Mouse (Mus musculus) embryonic fibroblast, embryonic 13.5 days (primary cell): ENCODE data around the gene Lasp1. TPM values are rescaled to one million over a fixed set of nuclear protein-coding genes. Genes with fewer than 3 reads are reported as not detected.
"Not testable (repeated sequence)": the region's sequence is repeated elsewhere in the genome, so short reads cannot be mapped to it uniquely, and the experiment has no call there.

ENCODE experiments used
- H3K27ac ChIP-seq: 2 replicates; pipeline ENCODE4 v1.5.1; 2012; ENCODE audit warnings: low read length, control low read depth, inconsistent platforms; ENCODE audit not compliant: insufficient read depth
- H3K4me1 ChIP-seq: 2 replicates; pipeline ENCODE4 v1.6.1; 2011; ENCODE audit warnings: low read length; ENCODE audit not compliant: control insufficient read depth, insufficient read depth
- H3K4me3 ChIP-seq: 2 replicates; pipeline ENCODE4 v1.5.1; 2011; ENCODE audit warnings: mild to moderate bottlenecking, control low read depth, low read length; ENCODE audit not compliant: insufficient read depth
- CTCF ChIP-seq: IDR thresholded peaks from 2 replicates; pipeline ENCODE4 v1.5.1; 2011; ENCODE audit warnings: mild to moderate bottlenecking, control low read depth, low read length, moderate library complexity, borderline replicate concordance; ENCODE audit not compliant: insufficient read depth
- POLR2A ChIP-seq: IDR thresholded peaks from 2 replicates; pipeline ENCODE4 v1.6.1; 2011; ENCODE audit warnings: low read depth, mild to moderate bottlenecking, control low read depth, low read length, moderate library complexity
- polyA plus RNA-seq: library from polyadenylated mRNA; stranded (reverse); fragments of >200 nt; gene quantifications from 2 replicates; pipeline ENCODE4 v1.2.4, GENCODE M21; 2011; ENCODE audit warnings: low read depth; ENCODE audit not compliant: missing spikeins, insufficient read length

Gene Lasp1
- polyA plus RNA-seq, 1 experiment: 243 TPM

GRCm38 (mm10) chr11:97855473-97855872 is 56.7 kb downstream of the Lasp1 start:
- H3K4me3 ChIP-seq: no peak overlapping the region
- H3K27ac ChIP-seq: no peak overlapping the region
- H3K4me1 ChIP-seq: peaks cover 2% of the 10 kb centered on the region; the same call in 1 of the 2 replicates
- TF ChIP-seq CTCF (no peak), POLR2A (no peak)

- no peak overlapping the region for H3K27ac ChIP-seq
- no peaks in the 10 kb centered on the region for H3K4me1 ChIP-seq
- TF ChIP-seq CTCF (no peak), POLR2A (no peak)
- H3K4me3 ChIP-seq: no peak overlapping the region
Observed at GRCm38 (mm10) chr11:97862148-97862547, 63.3 kb downstream of the Lasp1 start.

DNA sequence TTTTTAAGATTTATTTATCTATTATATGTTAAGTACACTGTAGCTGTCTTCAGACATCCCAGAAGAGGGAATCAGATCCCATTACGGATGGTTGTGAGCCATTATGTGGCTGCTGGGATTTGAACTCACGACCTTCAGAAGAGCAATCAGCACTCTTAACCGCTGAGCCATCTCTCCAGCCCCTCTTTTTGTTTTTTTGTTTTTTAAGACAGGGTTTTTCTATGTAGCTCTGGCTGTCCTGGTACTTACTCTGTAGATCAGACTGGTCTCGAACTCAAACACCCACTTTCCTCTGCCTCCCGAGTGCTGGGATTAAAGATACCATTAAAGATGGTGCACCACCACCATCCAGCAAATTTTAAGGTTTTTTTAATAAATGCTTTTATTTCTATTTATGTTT is 66.6 kb downstream of the Lasp1 start:
- no peak overlapping the region for H3K4me3 ChIP-seq
- H3K4me1 ChIP-seq: no peaks in the 10 kb centered on the region
- TF ChIP-seq POLR2A (no peak), CTCF (no peak)
- H3K27ac ChIP-seq: no peak overlapping the region

DNA sequence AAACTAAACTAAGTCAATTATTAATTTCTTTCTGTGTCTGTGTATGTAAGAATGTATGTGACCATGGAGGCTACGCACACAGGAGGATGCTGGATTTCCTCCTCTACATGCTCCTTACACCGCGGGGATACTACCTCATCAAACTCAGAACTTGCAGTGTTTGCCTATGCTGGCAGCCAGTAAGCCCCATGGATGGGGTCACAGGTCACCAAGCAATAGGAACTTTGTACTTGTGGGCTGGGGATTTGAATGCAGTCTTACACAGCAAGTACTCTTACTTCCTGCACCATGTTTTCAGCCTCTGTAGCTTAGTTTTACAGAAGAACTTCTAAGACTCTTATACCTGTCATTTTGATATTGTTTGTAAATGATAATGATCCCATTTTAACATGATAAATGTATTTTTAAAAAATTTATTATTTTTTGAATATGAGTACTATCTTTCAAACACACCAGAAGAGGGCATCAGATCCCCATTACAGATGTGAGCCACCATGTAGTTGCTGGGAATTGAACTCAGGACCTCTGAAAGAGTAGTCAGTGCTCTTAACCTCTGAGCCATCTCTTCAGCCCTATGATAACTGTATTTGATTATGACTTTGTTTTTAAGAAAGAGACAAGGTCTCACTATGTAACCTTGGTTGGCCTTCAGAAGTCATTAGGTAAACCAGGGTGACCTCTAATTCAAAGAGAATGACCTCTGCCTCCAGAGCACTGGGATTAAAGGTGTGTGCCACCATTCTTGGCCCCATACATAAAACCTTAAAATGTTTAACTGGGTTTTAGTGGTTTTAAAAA is 67.5 kb downstream of the Lasp1 start:
- no peak overlapping the region for H3K4me3 ChIP-seq
- no peak overlapping the region for H3K27ac ChIP-seq
- H3K4me1 ChIP-seq: no peaks in the 10 kb centered on the region
- TF ChIP-seq POLR2A (no peak), CTCF (no peak)

DNA sequence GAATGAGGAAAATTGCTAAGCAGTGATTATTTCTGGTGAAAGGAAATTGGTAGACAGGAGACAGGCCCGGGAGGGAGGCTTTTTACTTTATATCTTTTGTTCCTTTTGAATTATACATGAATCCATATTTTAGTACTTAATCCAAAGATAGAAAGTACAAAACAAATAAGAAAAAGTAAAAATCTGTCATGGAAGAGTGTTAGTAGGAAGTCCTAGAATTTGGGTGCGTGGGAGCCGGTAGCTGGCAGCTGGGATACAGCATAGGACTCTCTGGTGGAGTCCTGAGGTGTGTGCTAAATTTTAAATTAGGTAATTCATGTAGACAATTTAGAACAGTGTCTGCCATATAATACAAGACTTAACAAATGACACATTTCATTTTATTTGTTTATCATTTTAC is 68.8 kb downstream of the Lasp1 start:
- TF ChIP-seq POLR2A: no peak
- no peak for TF ChIP-seq CTCF
- H3K4me3 ChIP-seq: no peak overlapping the region
- no peaks in the 10 kb centered on the region for H3K4me1 ChIP-seq
- no peak overlapping the region for H3K27ac ChIP-seq

GRCm38 (mm10) chr11:97872378-97872777 is 73.6 kb downstream of the Lasp1 start:
- not testable (repeated sequence) for H3K27ac ChIP-seq, H3K4me1 ChIP-seq, H3K4me3 ChIP-seq

- Histone ChIP-seq H3K4me1 (no peaks in the 10 kb centered on the region), H3K27ac (no peak overlapping the region)
- TF ChIP-seq CTCF (no peak), POLR2A (no peak)
Observed at GRCm38 (mm10) chr11:97874396-97874795, 75.6 kb downstream of the Lasp1 start.

GRCm38 (mm10) chr11:97877341-97877740 is 78.5 kb downstream of the Lasp1 start:
- TF ChIP-seq CTCF (no peak), POLR2A (no peak)
- Histone ChIP-seq H3K27ac (no peak overlapping the region), H3K4me1 (no peaks in the 10 kb centered on the region), H3K4me3 (no peak overlapping the region)

More at GRCm38 (mm10) chr11:97874396-97874795, 75.6 kb downstream of the Lasp1 start:
- H3K4me3 ChIP-seq: no peak overlapping the region

- Histone ChIP-seq H3K4me3 (no peak overlapping the region), H3K4me1 (no peaks in the 10 kb centered on the region)
Observed at GRCm38 (mm10) chr11:97880362-97880761, 81.6 kb downstream of the Lasp1 start.

GRCm38 (mm10) chr11:97883542-97883917 is 84.7 kb downstream of the Lasp1 start:
- H3K27ac ChIP-seq: peak overlapping the region; percentile 77
- TF ChIP-seq POLR2A: no peak; the same call in 1 of the 2 replicates
- TF ChIP-seq CTCF: no peak

More at GRCm38 (mm10) chr11:97880362-97880761, 81.6 kb downstream of the Lasp1 start:
- H3K27ac ChIP-seq: no peak overlapping the region
- TF ChIP-seq CTCF (no peak), POLR2A (no peak)

More at GRCm38 (mm10) chr11:97883542-97883917, 84.7 kb downstream of the Lasp1 start:
- peak overlapping the region; percentile 74 for H3K4me3 ChIP-seq
- H3K4me1 ChIP-seq: no peaks in the 10 kb centered on the region
